Mouse (Mus musculus): Measurements from ENCODE around the gene Vmp1. TPM values are rescaled to one million over a fixed set of nuclear protein-coding genes. Genes with fewer than 3 reads are reported as not detected.

The Vmp1 gene
- polyA plus RNA-seq, 1 experiment from 2014 or later, result 151 TPM

- Histone ChIP-seq H3K9me3 (ENCODE audit: control insufficient read depth, low read length) (no peaks in the 10 kb centered on the region), H3K27ac (ENCODE audit: low read depth, low read length) (no peak overlapping the region), H3K4me1 (ENCODE audit: control insufficient read depth, insufficient read depth, low read length) (0 out of 2 replicates have a peak, but pooled peaks cover 4% of the 10 kb centered on the region), H3K9ac (replicated peaks; ENCODE audit: low read depth, low read length) (no peak overlapping the region), H3K4me3 (ENCODE audit: low read depth, low read length) (no peak overlapping the region), H3K27me3 (ENCODE audit: control insufficient read depth, insufficient read depth, low read length) (no peaks in the 10 kb centered on the region), H3K4me2 (ENCODE audit: low read depth, low read length) (no peak overlapping the region), H3K36me3 (ENCODE audit: control insufficient read depth, insufficient read depth, low read length) (0 out of 2 replicates have a peak, but pooled peaks cover 3% of the 10 kb centered on the region)
- 94% methylated on average over 4 of the region's 4 CpGs for WGBS
- ATAC-seq (ENCODE audit: low read depth), result no peak
These were observed 94.9 kb downstream of the Vmp1 start for GRCm38 (mm10) chr11:86588583-86589298.

GRCm38 (mm10) chr11:86587830-86588229, 95.8 kb downstream of the Vmp1 start:
- no peak for ATAC-seq (ENCODE audit: low read depth)
- 0 out of 2 replicates have a peak, but pooled peaks cover 3% of the 10 kb centered on the region for H3K36me3 ChIP-seq (ENCODE audit: control insufficient read depth, insufficient read depth, low read length)
- 33% methylated on average over 7 of the region's 7 CpGs for WGBS

GRCm38 (mm10) chr11:86586868-86587792, 96.5 kb downstream of the Vmp1 start:
- no peak for ATAC-seq (ENCODE audit: low read depth)
- Histone ChIP-seq H3K36me3 (ENCODE audit: control insufficient read depth, insufficient read depth, low read length) (0 out of 2 replicates have a peak, but pooled peaks cover 3% of the 10 kb centered on the region), H3K27ac (ENCODE audit: low read depth, low read length) (no peak overlapping the region), H3K4me1 (ENCODE audit: control insufficient read depth, insufficient read depth, low read length) (no peaks in the 10 kb centered on the region), H3K9ac (replicated peaks; ENCODE audit: low read depth, low read length) (no peak overlapping the region), H3K9me3 (ENCODE audit: control insufficient read depth, low read length) (no peaks in the 10 kb centered on the region), H3K4me3 (ENCODE audit: low read depth, low read length) (no peak overlapping the region; the same call in 1 of the 2 replicates), H3K27me3 (ENCODE audit: control insufficient read depth, insufficient read depth, low read length) (no peaks in the 10 kb centered on the region), H3K4me2 (ENCODE audit: low read depth, low read length) (peak overlapping the region; percentile 26; the same call in 1 of the 2 replicates)
- WGBS, result 10% methylated on average over 15 of the region's 15 CpGs

More at GRCm38 (mm10) chr11:86587830-86588229, 95.8 kb downstream of the Vmp1 start:
- no peaks in the 10 kb centered on the region for H3K4me1 ChIP-seq (ENCODE audit: control insufficient read depth, insufficient read depth, low read length)
- no peaks in the 10 kb centered on the region for H3K27me3 ChIP-seq (ENCODE audit: control insufficient read depth, insufficient read depth, low read length)
- H3K4me2 ChIP-seq (ENCODE audit: low read depth, low read length), result no peak overlapping the region
- H3K27ac ChIP-seq (ENCODE audit: low read depth, low read length), result no peak overlapping the region
- H3K9ac ChIP-seq (replicated peaks; ENCODE audit: low read depth, low read length), result no peak overlapping the region
- H3K9me3 ChIP-seq (ENCODE audit: control insufficient read depth, low read length), result no peaks in the 10 kb centered on the region
- H3K4me3 ChIP-seq (ENCODE audit: low read depth, low read length), result no peak overlapping the region

- no peak overlapping the region; the same call in 1 of the 2 replicates for H3K4me3 ChIP-seq (ENCODE audit: low read depth, low read length)
- 27% methylated on average over 12 of the region's 12 CpGs for WGBS
- 0 out of 2 replicates have a peak, but pooled peaks cover 3% of the 10 kb centered on the region for H3K36me3 ChIP-seq (ENCODE audit: control insufficient read depth, insufficient read depth, low read length)
- peak overlapping the region; percentile 26; the same call in 1 of the 2 replicates for H3K4me2 ChIP-seq (ENCODE audit: low read depth, low read length)
- H3K27ac ChIP-seq (ENCODE audit: low read depth, low read length), result no peak overlapping the region
- no peaks in the 10 kb centered on the region for H3K9me3 ChIP-seq (ENCODE audit: control insufficient read depth, low read length)
- H3K27me3 ChIP-seq (ENCODE audit: control insufficient read depth, insufficient read depth, low read length), result no peaks in the 10 kb centered on the region
- no peaks in the 10 kb centered on the region for H3K4me1 ChIP-seq (ENCODE audit: control insufficient read depth, insufficient read depth, low read length)
- no peak for ATAC-seq (ENCODE audit: low read depth)
- no peak overlapping the region for H3K9ac ChIP-seq (replicated peaks; ENCODE audit: low read depth, low read length)
These were observed 97.3 kb downstream of the Vmp1 start for GRCm38 (mm10) chr11:86586177-86586867.

DNA sequence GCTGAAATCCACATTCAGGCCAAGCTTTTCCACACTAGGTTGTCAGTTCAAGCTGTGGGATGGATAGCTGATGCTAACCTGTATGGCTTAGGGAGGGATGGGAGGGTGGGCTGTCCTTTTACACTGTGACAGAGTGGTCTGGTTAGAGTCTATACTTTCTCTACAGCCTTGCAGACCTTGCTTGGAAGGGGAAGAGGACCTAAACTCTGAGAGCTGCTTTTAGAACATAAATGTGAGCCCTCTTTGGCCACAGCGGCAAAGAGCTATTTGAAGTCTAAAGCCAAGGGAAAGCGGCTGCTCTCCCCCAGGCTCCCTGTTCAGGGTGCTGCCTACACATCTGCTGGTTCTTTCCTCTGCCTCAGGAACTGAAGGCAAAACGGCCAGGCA, 98.0 kb downstream of the Vmp1 start:
- WGBS, result 50% methylated on average over 3 of the region's 3 CpGs
- Histone ChIP-seq H3K4me2 (ENCODE audit: low read depth, low read length) (no peak overlapping the region), H3K36me3 (ENCODE audit: control insufficient read depth, insufficient read depth, low read length) (0 out of 2 replicates have a peak, but pooled peaks cover 3% of the 10 kb centered on the region), H3K27me3 (ENCODE audit: control insufficient read depth, insufficient read depth, low read length) (no peaks in the 10 kb centered on the region), H3K9ac (replicated peaks; ENCODE audit: low read depth, low read length) (no peak overlapping the region), H3K4me3 (ENCODE audit: low read depth, low read length) (no peak overlapping the region), H3K9me3 (ENCODE audit: control insufficient read depth, low read length) (no peaks in the 10 kb centered on the region), H3K27ac (ENCODE audit: low read depth, low read length) (no peak overlapping the region), H3K4me1 (ENCODE audit: control insufficient read depth, insufficient read depth, low read length) (no peaks in the 10 kb centered on the region)
- ATAC-seq (ENCODE audit: low read depth), result no peak

DNA sequence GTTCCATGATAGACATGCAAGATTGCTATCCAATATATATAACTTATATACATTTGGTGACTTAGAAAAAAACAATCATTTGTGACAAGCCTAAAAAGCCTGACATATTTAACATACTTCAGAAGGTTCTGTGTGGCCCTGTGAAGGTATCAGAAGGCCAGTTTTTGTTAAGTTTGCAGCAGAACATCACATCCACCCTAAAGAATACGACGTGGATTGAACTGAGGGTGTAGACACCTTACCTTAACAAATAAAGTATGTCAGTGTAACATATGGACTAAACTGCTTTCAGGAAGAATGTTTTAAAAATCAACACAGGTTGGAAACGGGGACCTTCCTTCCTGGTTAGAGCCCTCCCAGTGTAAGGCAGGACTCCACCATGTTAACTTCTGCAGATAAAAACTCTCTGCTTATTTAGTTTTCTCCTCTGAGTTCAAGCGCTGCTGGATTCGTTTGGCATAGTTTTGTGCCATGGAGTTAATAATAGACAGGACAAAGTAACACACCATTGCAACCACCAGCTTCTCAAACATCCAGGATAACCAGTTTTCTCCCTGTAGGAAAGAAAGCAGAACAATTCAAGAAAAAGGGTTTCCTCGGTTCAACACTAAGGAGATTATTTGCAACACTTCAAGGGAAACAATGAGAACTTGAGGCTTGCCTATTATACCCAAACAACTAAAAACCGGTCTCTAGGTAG, 98.6 kb downstream of the Vmp1 start:
- no peaks in the 10 kb centered on the region for H3K27me3 ChIP-seq (ENCODE audit: control insufficient read depth, insufficient read depth, low read length)
- H3K4me1 ChIP-seq (ENCODE audit: control insufficient read depth, insufficient read depth, low read length), result no peaks in the 10 kb centered on the region
- H3K9ac ChIP-seq (replicated peaks; ENCODE audit: low read depth, low read length), result no peak overlapping the region
- H3K4me2 ChIP-seq (ENCODE audit: low read depth, low read length), result no peak overlapping the region
- no peak overlapping the region for H3K4me3 ChIP-seq (ENCODE audit: low read depth, low read length)
- 0 out of 2 replicates have a peak, but pooled peaks cover 3% of the 10 kb centered on the region for H3K36me3 ChIP-seq (ENCODE audit: control insufficient read depth, insufficient read depth, low read length)
- no peaks in the 10 kb centered on the region for H3K9me3 ChIP-seq (ENCODE audit: control insufficient read depth, low read length)
- 81% methylated on average over 7 of the region's 7 CpGs for WGBS
- ATAC-seq (ENCODE audit: low read depth), result no peak
- H3K27ac ChIP-seq (ENCODE audit: low read depth, low read length), result no peak overlapping the region

- Histone ChIP-seq H3K9ac (replicated peaks; ENCODE audit: low read depth, low read length) (no peak overlapping the region), H3K9me3 (ENCODE audit: control insufficient read depth, low read length) (no peaks in the 10 kb centered on the region), H3K4me3 (ENCODE audit: low read depth, low read length) (no peak overlapping the region), H3K27ac (ENCODE audit: low read depth, low read length) (no peak overlapping the region), H3K4me2 (ENCODE audit: low read depth, low read length) (no peak overlapping the region), H3K4me1 (ENCODE audit: control insufficient read depth, insufficient read depth, low read length) (no peaks in the 10 kb centered on the region), H3K36me3 (ENCODE audit: control insufficient read depth, insufficient read depth, low read length) (0 out of 2 replicates have a peak, but pooled peaks cover 3% of the 10 kb centered on the region), H3K27me3 (ENCODE audit: control insufficient read depth, insufficient read depth, low read length) (no peaks in the 10 kb centered on the region)
- ATAC-seq (ENCODE audit: low read depth), result no peak
- 93% methylated on average over 14 of the region's 14 CpGs for WGBS
These were observed 99.4 kb downstream of the Vmp1 start for GRCm38 (mm10) chr11:86583990-86584897.
